Mouse (Mus musculus) midbrain, embryonic 14.5 days (tissue): Measurements from ENCODE around the gene Exosc2. TPM values are rescaled to one million over a fixed set of nuclear protein-coding genes. Genes with fewer than 3 reads are reported as not detected.

Experiments used
- ATAC-seq: fragments of 200-750 bp; cut with Nextera tagmentation; 2 replicates; pipeline ENCODE4 v1.8.0; 2017; ENCODE audit warnings: moderate number of reproducible peaks, moderate library complexity; ENCODE audit not compliant: low FRiP score, low TSS enrichment
- DNase-seq: peaks from one replicate; pipeline ENCODE4 v3.0.0-alpha.2; 2015
- H3K27ac ChIP-seq: fragments of 300-500 bp; sonication (generic); replicated peaks from 2 replicates; pipeline ENCODE4 v1.5.1; 2014; ENCODE audit warnings: mild to moderate bottlenecking, low read depth, low read length, moderate library complexity
- H3K27me3 ChIP-seq: fragments of 300-500 bp; sonication (generic); 2 replicates; pipeline ENCODE4 v1.6.1; 2014; ENCODE audit warnings: low read length, control low read depth, mixed read lengths; ENCODE audit not compliant: control insufficient read depth, insufficient read depth
- H3K36me3 ChIP-seq: fragments of 300-500 bp; sonication (generic); 2 replicates; pipeline ENCODE4 v1.6.1; 2014; ENCODE audit warnings: low read length, control low read depth; ENCODE audit not compliant: control insufficient read depth, insufficient read depth
- H3K4me1 ChIP-seq: fragments of 300-500 bp; sonication (generic); 2 replicates; pipeline ENCODE4 v1.6.1; 2014; ENCODE audit warnings: mild to moderate bottlenecking, antibody characterized with exemption, low read length, control low read depth; ENCODE audit not compliant: control insufficient read depth, insufficient read depth
- H3K4me2 ChIP-seq: fragments of 300-500 bp; sonication (generic); 2 replicates; pipeline ENCODE4 v1.6.1; 2014; ENCODE audit warnings: mild to moderate bottlenecking, low read length, moderate library complexity
- H3K4me3 ChIP-seq: fragments of 300-500 bp; sonication (generic); replicated peaks from 2 replicates; pipeline ENCODE4 v1.5.1; 2014; ENCODE audit warnings: low read depth, low read length
- H3K9ac ChIP-seq: fragments of 300-500 bp; sonication (generic); replicated peaks from 2 replicates; pipeline ENCODE4 v1.6.1; 2014; ENCODE audit warnings: mild to moderate bottlenecking, low read length, moderate library complexity
- H3K9me3 ChIP-seq: fragments of 300-500 bp; sonication (generic); 2 replicates; pipeline ENCODE4 v1.6.1; 2016; ENCODE audit warnings: low read length, control low read depth, mixed read lengths; ENCODE audit not compliant: control insufficient read depth
- WGBS: fragments of 180-500 bp; shearing (Covaris S2); extraction: QIAGEN DNeasy Blood & Tissue Kit; methylation state at CpG from one replicate; pipeline ENCODE4 v1.1.7; 2014; 5-methylcytosine and 5-hydroxymethylcytosine counted together
- polyA plus RNA-seq: library from polyadenylated mRNA; unstranded; fragments of >200 nt; fragmentation: Nextera tagmentation; extraction: Ambion mirVana; gene quantifications from 2 replicates; pipeline ENCODE4 v1.2.1, GENCODE M21; 2014

Gene Exosc2
- polyA plus RNA-seq, 1 experiment from 2014 or later, result 33.9 TPM

DNA sequence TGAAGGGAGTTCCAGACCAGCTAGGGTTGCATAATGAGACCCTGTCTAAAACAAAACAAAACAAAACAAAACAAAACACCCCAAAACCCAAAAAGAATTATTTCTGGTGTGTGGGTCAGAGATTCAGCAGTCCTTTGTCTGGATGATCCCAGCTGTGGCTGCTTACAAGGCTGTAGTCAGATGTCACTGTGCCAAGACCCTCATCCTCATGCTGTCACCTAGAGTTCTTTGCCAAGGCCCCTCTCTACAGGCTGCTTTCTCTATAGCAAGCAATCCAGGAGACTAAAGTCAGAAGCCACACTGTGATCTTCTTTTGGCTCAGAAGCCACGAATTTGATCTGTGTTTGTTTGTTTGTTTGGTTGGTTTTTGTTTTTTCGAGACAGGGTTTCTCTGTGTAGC, 42.2 kb downstream of the Exosc2 start:
- Histone ChIP-seq H3K9me3 (no peaks in the 10 kb centered on the region), H3K9ac (no peak overlapping the region), H3K27me3 (no peaks in the 10 kb centered on the region), H3K4me3 (no peak overlapping the region), H3K4me2 (no peak overlapping the region), H3K4me1 (no peaks in the 10 kb centered on the region), H3K36me3 (peaks cover 3% of the 10 kb centered on the region; the same call in 1 of the 2 replicates), H3K27ac (no peak overlapping the region)
- DNase-seq (no peak), ATAC-seq (no peak)
- WGBS, result 95% methylated on average over 2 of the region's 2 CpGs

DNA sequence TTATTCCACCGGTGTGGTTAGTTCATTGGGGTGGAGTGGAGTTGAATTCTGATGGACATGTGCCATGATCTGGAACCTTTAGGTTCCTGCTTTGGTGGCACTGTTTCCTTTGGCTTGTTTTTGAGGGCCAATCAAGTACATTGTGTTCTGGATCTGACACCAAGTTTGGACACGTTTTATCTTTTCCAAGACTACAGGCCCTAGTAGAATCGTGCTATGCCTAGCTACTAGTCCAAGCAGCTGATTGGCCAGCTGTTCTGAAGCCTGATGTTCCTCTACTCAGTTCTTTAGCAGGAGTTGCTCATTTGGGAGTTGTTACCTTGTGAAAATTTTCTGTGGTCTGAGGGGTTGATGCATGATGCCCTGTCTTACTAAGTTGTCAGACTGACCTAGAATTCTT, 43.3 kb downstream of the Exosc2 start:
- 91% methylated on average over 3 of the region's 3 CpGs for WGBS
- Histone ChIP-seq H3K4me3 (no peak overlapping the region), H3K9me3 (no peaks in the 10 kb centered on the region), H3K27ac (no peak overlapping the region), H3K4me1 (no peaks in the 10 kb centered on the region), H3K4me2 (no peak overlapping the region), H3K36me3 (peaks cover 3% of the 10 kb centered on the region; the same call in 1 of the 2 replicates), H3K27me3 (no peaks in the 10 kb centered on the region), H3K9ac (no peak overlapping the region)
- ATAC-seq (no peak), DNase-seq (no peak)

DNA sequence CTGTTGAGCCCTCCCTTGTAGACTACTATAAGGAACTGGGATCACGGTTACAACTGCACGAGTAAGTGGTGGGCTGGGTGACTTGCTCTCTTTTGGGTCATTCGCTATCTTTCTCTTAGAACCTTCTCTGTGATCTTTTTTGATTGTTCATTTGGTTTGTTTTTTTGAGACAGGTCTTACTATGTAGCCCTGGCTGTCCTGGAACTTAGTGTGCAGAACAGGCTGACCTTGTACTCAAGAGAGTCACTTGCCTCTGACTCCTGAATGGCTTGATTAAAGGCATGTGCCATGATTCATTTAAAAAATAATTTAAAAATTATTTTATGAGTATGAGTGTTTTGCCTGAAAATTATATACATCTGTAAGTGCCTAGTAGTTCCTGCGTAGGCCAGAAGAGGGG, 44.3 kb downstream of the Exosc2 start:
- Histone ChIP-seq H3K4me3 (no peak overlapping the region), H3K27me3 (no peaks in the 10 kb centered on the region), H3K4me1 (no peaks in the 10 kb centered on the region), H3K9ac (no peak overlapping the region), H3K4me2 (no peak overlapping the region), H3K36me3 (peaks cover 3% of the 10 kb centered on the region; the same call in 1 of the 2 replicates), H3K27ac (no peak overlapping the region), H3K9me3 (no peaks in the 10 kb centered on the region)
- WGBS, result 100% methylated on average over 4 of the region's 4 CpGs
- DNase-seq (no peak), ATAC-seq (no peak)

DNA sequence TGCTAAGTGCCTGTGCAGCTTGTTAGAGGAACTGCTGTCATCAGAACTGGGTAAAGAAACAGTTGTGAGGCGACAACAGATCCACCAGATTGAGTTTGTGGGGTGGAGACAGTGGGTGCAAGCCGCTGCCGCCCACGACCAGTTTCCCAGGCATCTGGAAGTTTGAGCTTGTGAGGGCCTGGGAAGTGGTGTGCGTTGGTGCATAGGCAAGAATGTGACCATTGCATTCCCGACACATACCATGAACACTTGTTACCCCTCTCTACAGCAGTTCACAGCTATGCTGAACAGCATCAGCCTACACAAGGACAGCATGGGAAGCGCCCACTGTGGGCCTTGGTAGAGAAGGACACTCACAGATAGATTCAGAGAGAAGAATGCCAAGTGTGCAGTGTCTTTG, 45.5 kb downstream of the Exosc2 start:
- H3K9ac ChIP-seq, result no peak overlapping the region
- DNase-seq, result no peak
- no peaks in the 10 kb centered on the region for H3K4me1 ChIP-seq
- H3K27me3 ChIP-seq, result no peaks in the 10 kb centered on the region
- H3K36me3 ChIP-seq, result peaks cover 3% of the 10 kb centered on the region; the same call in 1 of the 2 replicates
- no peak overlapping the region for H3K4me2 ChIP-seq
- no peak overlapping the region for H3K4me3 ChIP-seq
- no peak overlapping the region for H3K27ac ChIP-seq
- H3K9me3 ChIP-seq, result no peaks in the 10 kb centered on the region
- 89% methylated on average over 7 of the region's 7 CpGs for WGBS
- ATAC-seq, result no peak

DNA sequence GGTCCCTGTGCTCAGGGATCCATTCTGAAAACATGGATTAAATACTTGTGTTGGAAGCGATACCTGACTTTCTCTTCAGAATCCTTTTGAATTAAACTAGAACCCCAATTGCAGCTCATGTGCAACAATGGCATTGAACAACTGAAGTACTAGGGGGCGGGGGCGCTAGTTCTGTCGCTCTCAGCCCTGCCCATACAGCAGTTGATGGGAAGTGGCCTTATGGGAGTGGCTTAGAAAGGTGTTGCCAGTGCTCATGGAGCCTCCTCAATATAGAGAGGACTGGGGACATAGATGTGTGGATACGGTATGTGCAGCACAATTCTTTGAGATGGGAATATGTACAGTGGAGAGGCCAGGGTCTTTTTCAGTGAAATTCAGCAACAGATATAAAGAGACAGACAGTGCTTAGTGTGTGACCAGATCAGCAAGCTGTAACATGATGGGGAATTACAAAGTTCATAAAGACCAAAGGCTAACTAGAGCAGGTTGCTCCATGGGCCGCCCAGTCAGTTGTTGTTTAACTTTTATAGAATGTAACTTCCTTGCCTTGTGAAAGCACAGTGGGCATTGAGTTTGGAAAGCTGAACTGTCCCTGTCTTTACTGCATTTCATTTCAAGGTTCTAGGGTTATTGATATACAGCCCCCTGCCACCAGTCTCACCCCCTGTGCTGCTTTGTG, 48.8 kb downstream of the Exosc2 start:
- Histone ChIP-seq H3K36me3 (no peaks in the 10 kb centered on the region), H3K4me3 (no peak overlapping the region), H3K9me3 (no peaks in the 10 kb centered on the region), H3K9ac (no peak overlapping the region), H3K27ac (no peak overlapping the region), H3K4me1 (no peaks in the 10 kb centered on the region), H3K27me3 (no peaks in the 10 kb centered on the region), H3K4me2 (no peak overlapping the region)
- WGBS, result 88% methylated on average over 6 of the region's 6 CpGs
- DNase-seq (no peak), ATAC-seq (no peak)

DNA sequence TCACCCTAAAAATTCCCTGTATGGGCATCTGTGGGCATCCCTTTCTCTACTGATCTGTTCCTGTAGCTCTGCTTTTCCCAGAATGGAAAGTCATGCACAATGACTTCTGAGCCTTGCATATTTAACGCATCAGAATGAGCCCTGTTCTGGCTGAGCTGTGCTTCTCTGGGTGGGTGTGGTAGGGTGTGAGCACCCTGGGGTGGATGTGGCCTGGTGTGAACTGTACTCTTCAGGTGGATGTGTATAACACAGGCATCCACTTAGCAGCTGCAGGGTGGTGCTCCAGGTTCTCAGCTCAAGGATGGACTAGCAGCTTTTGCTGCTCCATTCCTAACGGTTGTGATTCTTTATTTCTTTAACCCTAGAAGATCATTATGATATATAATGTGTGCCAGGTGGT, 49.4 kb downstream of the Exosc2 start:
- ATAC-seq, result no peak
- Histone ChIP-seq H3K4me3 (no peak overlapping the region), H3K4me2 (no peak overlapping the region), H3K27me3 (no peaks in the 10 kb centered on the region), H3K9ac (no peak overlapping the region), H3K4me1 (no peaks in the 10 kb centered on the region), H3K9me3 (no peaks in the 10 kb centered on the region), H3K27ac (no peak overlapping the region), H3K36me3 (no peaks in the 10 kb centered on the region)
- DNase-seq, result no peak
- 78% methylated on average over 2 of the region's 2 CpGs for WGBS

DNA sequence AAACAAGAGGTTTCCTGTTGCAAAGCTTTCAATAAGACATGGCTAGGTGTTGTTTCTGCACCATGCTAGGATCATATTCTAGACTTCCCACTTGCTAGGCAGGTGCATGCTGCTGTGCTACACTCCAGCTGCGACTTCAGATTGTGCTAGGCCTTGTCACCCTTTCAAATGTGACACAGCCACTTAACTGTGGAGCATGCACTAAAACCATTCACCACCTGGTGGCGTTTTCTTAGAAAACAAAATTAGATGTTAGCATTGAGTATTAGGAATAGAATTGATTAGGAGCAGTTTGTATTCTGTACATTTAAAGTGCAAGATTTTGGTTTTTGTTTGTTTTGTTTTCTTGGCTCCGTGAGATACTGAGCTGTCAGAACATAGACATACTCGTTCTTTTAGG, 50.3 kb downstream of the Exosc2 start:
- ATAC-seq (no peak), DNase-seq (peak; percentile 31)
- no peak overlapping the region for H3K9ac ChIP-seq
- no peak overlapping the region for H3K4me3 ChIP-seq
- H3K9me3 ChIP-seq, result no peaks in the 10 kb centered on the region
- no peaks in the 10 kb centered on the region for H3K4me1 ChIP-seq
- H3K27ac ChIP-seq, result no peak overlapping the region
- H3K36me3 ChIP-seq, result no peaks in the 10 kb centered on the region
- 65% methylated on average over 4 of the region's 4 CpGs for whole genome bisulfite sequencing
- H3K27me3 ChIP-seq, result no peaks in the 10 kb centered on the region
- H3K4me2 ChIP-seq, result no peak overlapping the region

DNA sequence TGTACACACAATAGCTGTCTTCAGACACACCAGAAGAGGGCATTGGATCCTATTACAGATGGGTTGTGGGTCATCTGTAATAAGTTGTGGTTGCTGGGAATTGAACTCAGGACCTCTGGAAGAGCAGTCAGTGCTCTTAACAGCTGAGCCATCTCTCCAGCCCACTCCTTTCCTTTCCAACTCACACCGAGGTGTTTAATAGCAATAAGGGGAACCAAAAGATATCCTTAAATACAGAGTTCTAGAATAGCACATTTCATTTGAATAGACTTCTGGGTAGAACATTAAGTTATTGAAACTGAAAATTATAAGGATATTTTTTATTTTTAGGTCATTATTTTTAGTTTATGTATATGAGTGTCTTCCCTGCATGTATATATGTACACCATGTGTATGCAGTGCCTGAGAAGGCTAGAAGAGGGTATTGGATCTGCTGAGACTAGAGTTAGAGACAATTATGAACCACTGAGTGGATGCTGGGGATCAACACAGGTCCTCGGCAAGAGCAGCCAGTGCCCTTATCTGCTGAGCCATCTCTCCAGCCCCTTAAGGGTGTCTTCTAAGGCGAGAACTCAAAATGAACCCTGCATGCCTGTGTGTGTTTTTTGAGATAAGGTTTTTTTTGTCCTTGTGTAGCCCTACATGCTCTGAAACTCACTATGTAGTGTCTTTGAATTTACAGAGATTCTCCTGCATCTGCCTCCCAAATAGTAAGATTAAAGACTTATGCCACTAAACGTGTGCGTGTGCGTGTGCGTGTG, 54.4 kb downstream of the Exosc2 start:
- Histone ChIP-seq H3K27ac (no peak overlapping the region), H3K9me3 (no peaks in the 10 kb centered on the region), H3K4me2 (no peak overlapping the region), H3K36me3 (no peaks in the 10 kb centered on the region), H3K4me1 (no peaks in the 10 kb centered on the region), H3K27me3 (no peaks in the 10 kb centered on the region), H3K9ac (no peak overlapping the region), H3K4me3 (no peak overlapping the region)
- WGBS, result 92% methylated on average over 7 of the region's 7 CpGs
- ATAC-seq, result no peak
- no peak for DNase-seq
